Mouse (Mus musculus) brain, embryonic 14.5 days (tissue): ENCODE measurements around the gene Rbfox3.

Experiments used
- CTCF ChIP-seq: fragments of 200-500 bp; IDR thresholded peaks from 2 replicates; pipeline ENCODE4 v1.5.1; 2012; ENCODE audit warnings: inconsistent platforms, mild to moderate bottlenecking, moderate library complexity, borderline replicate concordance; ENCODE audit not compliant: insufficient read depth, insufficient read length; ENCODE audit errors: extremely low read depth
- POLR2A ChIP-seq: fragments of 200-500 bp; IDR thresholded peaks from 2 replicates; pipeline ENCODE4 v1.6.1; 2012; ENCODE audit warnings: mild to moderate bottlenecking, inconsistent platforms, borderline replicate concordance; ENCODE audit not compliant: poor library complexity, insufficient read depth, insufficient read length, severe bottlenecking; ENCODE audit errors: extremely low read depth

GRCm38 (mm10) chr11:118607927-118608326 lies 303.5 kb downstream of the Rbfox3 start:
- TF ChIP-seq CTCF (peak; percentile 33; the same call in 1 of the 2 replicates), POLR2A (no peak)
